Mouse (Mus musculus): ENCODE results near the gene Cdt1.
"Not testable (repeated sequence)": the region's sequence is repeated elsewhere in the genome, so short reads cannot be mapped to it uniquely, and the experiment has no call there.

The Cdt1 gene

DNA sequence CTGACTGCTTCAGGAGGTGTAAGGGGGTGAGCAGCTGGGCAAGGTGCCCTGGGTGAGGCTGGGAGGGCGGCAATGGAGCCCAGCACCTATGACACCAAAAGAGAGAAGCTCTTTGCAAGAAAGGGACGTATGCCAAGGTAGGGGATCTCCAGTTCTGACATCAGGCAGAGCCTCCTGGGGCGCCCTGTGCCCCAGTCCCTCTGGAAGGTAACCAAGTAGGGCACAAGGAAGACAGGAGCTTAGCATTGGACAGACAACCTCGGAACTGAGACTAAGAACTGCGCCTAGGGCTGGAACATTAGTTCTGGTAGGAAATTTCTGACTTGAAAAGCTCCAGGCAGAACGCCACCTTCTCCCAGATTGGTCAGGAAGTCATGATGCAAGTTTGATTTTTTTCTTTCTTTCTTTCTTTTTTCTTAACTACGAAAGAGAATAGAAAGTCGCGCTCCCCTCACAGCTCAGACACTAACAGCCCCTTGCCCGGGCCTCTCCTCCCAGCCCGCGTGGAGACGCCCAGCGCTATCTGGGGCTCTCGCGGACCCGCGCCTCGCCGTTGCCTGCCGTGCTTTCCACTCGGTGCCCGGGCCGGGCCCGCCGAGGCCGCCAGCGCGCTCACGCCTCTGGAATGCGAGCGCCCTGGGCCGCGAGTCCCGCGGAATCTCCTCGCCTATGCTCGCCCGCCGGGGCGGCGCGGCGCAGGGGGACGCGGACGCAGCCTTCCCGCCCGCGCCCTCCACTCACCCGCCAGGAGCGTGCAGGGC is 17.4 kb upstream of the Cdt1 start:
- DNase-seq (ENCODE audit: low read depth, low spot score), result peak; percentile 17

DNA sequence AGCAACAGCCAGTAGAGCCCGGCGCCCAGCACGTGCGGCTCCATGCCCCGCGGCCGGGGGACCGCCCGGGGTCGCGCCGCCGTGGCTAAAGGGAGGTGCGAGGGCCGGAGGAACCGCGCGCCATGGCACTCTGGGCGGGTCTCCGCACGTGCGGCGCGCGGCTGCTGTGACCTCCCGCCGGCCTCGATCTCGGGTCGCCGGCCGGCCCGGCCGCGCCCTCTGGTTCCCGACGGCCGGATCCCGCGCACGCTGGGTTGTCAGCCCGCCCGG is 16.9 kb upstream of the Cdt1 start:
- DNase-seq (ENCODE audit: low read depth, low spot score), result peak; percentile 20

- DNase-seq (ENCODE audit: low read depth, low spot score), result peak; percentile 64
Observed at GRCm38 (mm10) chr8:122551265-122552051, 16.4 kb upstream of the Cdt1 start, which contains the start of gene Piezo1. Gene Piezo1 (minus strand): TSS chr8:122551329.

DNA sequence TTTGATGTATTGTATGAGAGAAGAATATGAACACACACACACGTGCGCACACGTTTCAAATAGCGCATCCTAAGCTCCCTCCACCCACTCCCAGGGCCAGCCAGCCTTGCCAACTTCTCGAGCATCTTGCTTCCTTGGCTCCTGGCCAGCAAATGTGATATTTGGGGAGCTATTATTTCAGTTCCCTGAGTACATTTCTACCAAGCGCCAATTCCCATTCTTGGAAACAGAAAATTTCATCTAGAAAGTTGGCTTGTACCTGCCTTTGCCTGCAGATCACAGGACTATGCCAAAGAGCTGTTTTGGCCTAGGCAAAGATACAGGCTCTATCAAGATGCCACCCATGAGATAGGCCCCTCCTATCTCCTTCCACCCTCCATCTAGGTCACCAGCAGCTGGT is 13.0 kb upstream of the Cdt1 start:
- DNase-seq (ENCODE audit: low read depth, low spot score), result no peak

DNA sequence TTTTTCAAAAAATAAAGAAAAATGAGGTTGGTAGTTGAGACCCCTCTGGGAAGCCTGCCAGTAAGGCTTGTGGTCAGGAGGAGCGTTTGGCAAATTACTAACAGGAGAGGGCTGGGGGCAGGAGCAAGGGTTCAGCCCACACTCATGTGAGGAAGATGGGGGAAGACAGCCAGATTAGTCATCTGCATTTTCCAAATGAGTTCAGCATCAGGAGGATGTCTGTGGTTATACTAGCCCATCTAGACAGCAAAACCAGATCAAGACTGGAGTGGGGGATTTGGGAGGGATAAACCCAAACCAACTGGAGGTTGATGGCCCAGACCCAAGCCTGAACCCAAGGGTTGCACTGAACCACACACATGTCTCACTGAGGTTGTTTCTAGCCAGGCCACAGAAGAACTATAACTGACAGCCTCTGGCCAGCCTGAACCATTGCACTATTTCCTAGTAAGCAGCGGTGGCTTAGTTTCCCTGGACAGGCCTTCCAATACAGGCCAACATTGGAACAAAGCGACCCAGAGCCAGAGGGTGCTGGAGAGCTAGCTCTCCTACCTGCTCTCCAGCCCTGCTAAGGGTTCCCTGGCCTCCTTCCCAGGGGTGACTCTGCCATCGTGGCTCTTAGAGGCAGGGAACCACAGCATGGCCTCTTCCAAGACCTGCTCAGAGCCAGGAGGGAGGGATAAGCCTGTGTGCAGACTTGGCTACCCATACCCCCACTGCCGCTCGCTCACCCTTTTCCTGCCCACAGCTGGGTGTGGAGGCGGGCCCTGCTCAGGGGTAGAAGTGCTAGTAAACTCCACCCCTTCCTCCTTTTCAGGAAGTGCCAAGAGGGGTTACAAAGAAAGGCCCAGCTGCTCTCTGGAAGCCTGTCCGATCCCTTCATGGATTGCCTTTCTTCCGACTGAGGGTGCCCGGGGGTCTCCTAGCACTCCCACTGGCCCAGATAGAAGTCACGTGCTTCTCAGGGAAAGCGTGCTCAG is 11.5 kb upstream of the Cdt1 start:
- DNase-seq (ENCODE audit: low read depth, low spot score), result no peak

GRCm38 (mm10) chr8:122557248-122558038 is 10.4 kb upstream of the Cdt1 start:
- DNase-seq (ENCODE audit: low read depth, low spot score), result no peak

DNA sequence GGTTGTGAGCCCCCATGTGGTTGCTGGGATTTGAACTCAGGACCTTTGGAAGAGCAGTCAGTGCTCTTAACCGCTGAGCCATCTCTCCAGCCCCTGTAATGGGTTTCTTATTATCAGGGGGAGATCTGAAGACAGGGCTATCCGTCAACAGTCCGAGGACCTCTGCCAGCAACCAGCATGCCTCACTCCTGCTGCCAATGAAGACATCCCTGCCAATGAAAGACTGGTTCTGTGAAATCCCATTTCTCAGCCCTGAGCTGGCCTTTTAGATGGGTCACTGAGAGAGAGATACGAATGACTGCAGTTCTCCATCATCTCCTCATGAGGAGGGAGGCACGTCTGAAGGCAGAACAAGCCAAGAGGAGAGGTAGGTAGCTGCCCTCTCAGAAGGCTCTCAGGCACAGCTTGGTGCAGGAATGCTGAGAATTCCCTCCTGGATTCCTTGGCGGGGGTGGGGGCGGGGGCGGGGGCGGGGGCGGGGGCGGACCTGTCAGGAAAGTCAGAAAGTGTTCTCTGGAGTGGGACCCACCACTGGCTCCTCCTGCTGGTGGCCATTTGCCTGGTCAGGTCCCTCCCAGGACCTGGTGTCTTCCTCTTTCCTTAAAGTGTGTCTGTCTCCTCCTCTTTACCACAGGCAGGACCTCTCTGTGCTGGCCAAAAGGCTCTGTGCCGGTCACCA is 9.0 kb upstream of the Cdt1 start:
- DNase-seq (ENCODE audit: low read depth, low spot score), result no peak

- DNase-seq (ENCODE audit: low read depth, low spot score), result no peak
Observed at GRCm38 (mm10) chr8:122561199-122561598, 6.6 kb upstream of the Cdt1 start.

GRCm38 (mm10) chr8:122564363-122565352 is 3.2 kb upstream of the Cdt1 start:
- no peak for DNase-seq (ENCODE audit: low read depth, low spot score)

DNA sequence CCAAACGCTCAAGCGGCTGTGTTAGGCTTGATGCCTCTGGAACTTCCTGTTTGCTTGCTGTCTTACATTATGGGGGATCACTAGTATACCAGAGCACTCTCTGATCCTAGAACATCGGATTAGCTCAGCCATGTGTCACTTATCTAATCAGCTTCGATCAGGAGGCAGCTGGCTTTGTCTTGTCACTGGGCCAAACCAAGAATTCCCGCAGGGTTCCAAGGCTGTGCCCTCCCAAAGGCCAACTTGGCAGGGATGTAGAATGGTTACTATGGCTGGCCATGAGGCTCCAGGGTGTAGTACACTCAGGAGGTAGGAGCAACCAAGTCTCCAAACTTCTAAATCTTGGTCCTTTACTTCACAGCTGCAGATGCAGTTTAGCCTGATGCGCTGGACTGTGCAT is 1.0 kb upstream of the Cdt1 start:
- peak; percentile 64 for DNase-seq (ENCODE audit: low read depth, low spot score)

GRCm38 (mm10) chr8:122568109-122568504 is 292 bp downstream of the Cdt1 start:
- no peak for DNase-seq (ENCODE audit: low read depth, low spot score)

GRCm38 (mm10) chr8:122568881-122569309 is 1.1 kb downstream of the Cdt1 start:
- no peak for DNase-seq (ENCODE audit: low read depth, low spot score)

DNA sequence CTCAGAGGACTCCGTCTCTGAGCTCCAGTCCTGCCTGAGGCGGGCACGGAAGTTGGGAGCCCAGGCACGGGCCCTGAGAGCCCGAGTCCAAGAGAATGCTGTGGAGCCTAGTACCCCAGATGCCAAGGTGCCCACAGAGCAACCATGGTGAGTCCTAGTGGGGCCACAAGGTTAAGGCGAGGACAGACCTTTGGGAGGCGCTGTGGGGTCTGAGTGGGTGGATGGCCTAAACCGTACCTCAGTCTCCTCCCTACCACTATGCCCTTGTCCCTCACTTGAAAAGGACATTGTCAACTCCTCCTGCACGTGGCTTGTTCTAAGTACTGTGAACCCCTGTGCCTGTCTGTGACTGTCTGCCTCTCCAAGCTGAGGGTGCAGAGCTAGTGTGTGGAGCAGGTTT is 1.5 kb downstream of the Cdt1 start:
- DNase-seq (ENCODE audit: low read depth, low spot score), result no peak

GRCm38 (mm10) chr8:122569996-122570395 is 2.2 kb downstream of the Cdt1 start:
- no peak for DNase-seq (ENCODE audit: low read depth, low spot score)

DNA sequence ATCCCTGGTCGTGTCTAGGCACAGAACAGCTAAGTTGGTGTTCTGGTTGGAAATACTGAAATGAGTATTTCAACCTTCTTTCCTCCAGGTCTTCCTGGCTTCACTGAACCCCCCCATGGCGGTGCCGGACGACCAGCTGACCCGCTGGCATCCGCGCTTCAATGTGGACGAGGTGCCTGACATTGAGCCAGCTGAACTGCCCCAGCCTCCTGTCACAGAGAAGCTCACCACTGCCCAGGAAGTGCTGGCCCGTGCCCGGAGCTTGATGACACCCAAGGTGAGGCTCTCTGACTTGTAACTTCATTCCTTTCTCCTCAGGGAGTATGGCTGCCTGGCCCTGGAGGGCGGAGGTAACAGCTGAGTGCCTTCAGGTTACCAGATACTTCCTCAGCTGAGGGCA is 3.3 kb downstream of the Cdt1 start:
- no peak for DNase-seq (ENCODE audit: low read depth, low spot score)

- no peak for DNase-seq (ENCODE audit: low read depth, low spot score)
Observed at GRCm38 (mm10) chr8:122571750-122572267, 4.0 kb downstream of the Cdt1 start.

GRCm38 (mm10) chr8:122572751-122573150 is 4.9 kb downstream of the Cdt1 start:
- no peak for DNase-seq (ENCODE audit: low read depth, low spot score)

DNA sequence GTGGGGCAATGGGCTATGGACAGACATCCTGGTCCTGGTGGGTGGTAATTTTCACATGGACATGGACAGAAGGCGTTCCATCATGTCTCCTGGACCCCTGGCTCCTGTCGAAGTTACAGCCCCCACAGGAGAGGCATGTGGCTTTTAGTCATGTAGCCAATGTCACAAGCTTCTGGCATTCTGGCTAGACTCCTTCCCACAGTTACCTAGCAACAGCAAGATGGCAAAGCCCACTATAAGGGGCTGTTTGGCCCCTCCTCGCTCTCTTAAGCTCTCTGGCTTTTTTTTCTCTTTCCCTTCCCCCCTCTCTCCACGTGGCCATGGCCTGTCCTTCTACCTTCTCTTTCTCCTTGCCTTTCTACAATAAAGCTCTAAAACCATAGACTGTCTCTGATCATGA is 5.4 kb downstream of the Cdt1 start:
- not testable (repeated sequence) for DNase-seq (ENCODE audit: low read depth, low spot score)

GRCm38 (mm10) chr8:122573577-122573976 is 5.8 kb downstream of the Cdt1 start:
- DNase-seq (ENCODE audit: low read depth, low spot score), result no peak

All from retina, postnatal 7 days (tissue).